Comparison of ENCODE assay signal across 10 mouse cellular contexts in genomic region chr1:154189842-154190530, GRCm38 (mm10). TPM values are rescaled to one million over a fixed set of nuclear protein-coding genes. Genes with fewer than 3 reads are reported as not detected.
A peak's percentile ranks its signal among the peaks of the same experiment; 100 is the strongest.
DNase-seq lines count a peak whose midpoint lies in the region; ATAC-seq and TF ChIP-seq lines count a peak whose summit lies in the region.
"Had no signal": no experiment of that assay in that cellular context is flagged by ENCODE, and none has a peak within 500 bp of the region (broad histone marks: within the 10 kb centered on the region; RNA-seq: fewer than 3 reads in every experiment).

No protein-coding gene starts in this region.

- no peaks in the 10 kb centered on the region for H3K9me3 ChIP-seq in E14TG2a.4 (ENCODE audit: low read length)
- H3K9me3 ChIP-seq in limb, embryonic 10.5 days (replicated peaks) = no peaks in the 10 kb centered on the region
- H3K9me3 ChIP-seq in forebrain, embryonic 11.5 days (ENCODE audit: control insufficient read depth, low read length) = no peaks in the 10 kb centered on the region
- H3K9me3 ChIP-seq: heart, embryonic 13.5 days had no signal

- TF ChIP-seq CTCF in gastrocnemius, adult 2 months (IDR thresholded peaks at IDR 0.05) = peak; percentile 56
- TF ChIP-seq CTCF in E14TG2a.4 (conservative IDR thresholded peaks at IDR 0.05; ENCODE audit: low read length) = peak; percentile 30

- intact Hi-C loops in gastrocnemius, adult 2 months (cut with DNase I) = no loop called here
- intact Hi-C loops in heart, postnatal 14 days (cut with DNase I) = loop anchor here (10.0 kb wide), 1 partner anchor 635 kb away; the partner anchor contains the start of gene Npl

- H3K36me3 ChIP-seq in E14TG2a.4 (ENCODE audit: insufficient read depth, low read length) = no peaks in the 10 kb centered on the region
- no peaks in the 10 kb centered on the region for H3K36me3 ChIP-seq in limb, embryonic 10.5 days
- no peaks in the 10 kb centered on the region for H3K36me3 ChIP-seq in forebrain, embryonic 11.5 days (ENCODE audit: control insufficient read depth, insufficient read depth, low read length)
- H3K36me3 ChIP-seq: heart, embryonic 13.5 days had no signal

- H3K9ac ChIP-seq in forebrain, embryonic 11.5 days (ENCODE audit: low read length) = no peak overlapping the region
- H3K9ac ChIP-seq: heart, embryonic 13.5 days had no signal

- no peak overlapping the region for H3K4me3 ChIP-seq in gastrocnemius, adult 2 months
- no peak overlapping the region for H3K4me3 ChIP-seq in E14TG2a.4 (replicated peaks; ENCODE audit: low read length)
- H3K4me3 ChIP-seq in limb, embryonic 10.5 days = no peak overlapping the region
- no peak overlapping the region for H3K4me3 ChIP-seq in forebrain, embryonic 11.5 days (ENCODE audit: low read depth, low read length)
- H3K4me3 ChIP-seq: heart, embryonic 13.5 days had no signal

- ATAC-seq in forebrain, embryonic 11.5 days (replicated peaks; ENCODE audit: low FRiP score) = no peak

- no peak overlapping the region for H3K4me2 ChIP-seq in forebrain, embryonic 11.5 days (ENCODE audit: low read depth, low read length, severe bottlenecking)
- H3K4me2 ChIP-seq: heart, embryonic 13.5 days had no signal

- H3K27me3 ChIP-seq in E14TG2a.4 (ENCODE audit: insufficient read depth, low read length) = peaks cover 37% of the 10 kb centered on the region
- H3K27me3 ChIP-seq in limb, embryonic 10.5 days (ENCODE audit: low read depth, poor library complexity, severe bottlenecking) = no peaks in the 10 kb centered on the region
- H3K27me3 ChIP-seq in forebrain, embryonic 11.5 days (ENCODE audit: control insufficient read depth, insufficient read depth, low read length) = no peaks in the 10 kb centered on the region

- H3K4me1 ChIP-seq in E14TG2a.4 (replicated peaks; ENCODE audit: low read depth, low read length) = peaks cover 7% of the 10 kb centered on the region
- H3K4me1 ChIP-seq in limb, embryonic 10.5 days = peaks cover 19% of the 10 kb centered on the region
- H3K4me1 ChIP-seq in forebrain, embryonic 11.5 days (replicated peaks; ENCODE audit: control insufficient read depth, insufficient read depth, low read length) = no peaks in the 10 kb centered on the region

- peak; percentile 47 for DNase-seq in gastrocnemius, adult 2 months
- DNase-seq in gastrocnemius, adult 8-10 months (ENCODE audit: low spot score in 2 of 2) = no peak
- DNase-seq in cerebellum, adult 9-11 months = peak; percentile 24
- DNase-seq in heart, postnatal 14 days = peak; percentile 41 to 64
- DNase-seq in limb, embryonic 10.5 days (ENCODE audit: low spot score) = no peak
- no peak for DNase-seq in thymus, postnatal 25 days
- no peak for DNase-seq in forebrain, embryonic 11.5 days (ENCODE audit: low spot score)

- 70% methylated on average over 14 of the region's 18 CpGs for WGBS in limb, embryonic 10.5 days
- 58% methylated on average over 15 of the region's 18 CpGs for WGBS in forebrain, embryonic 11.5 days

- H3K27ac ChIP-seq in gastrocnemius, adult 2 months = no peak overlapping the region
- H3K27ac ChIP-seq in limb, embryonic 10.5 days = peak overlapping the region; percentile 25; the same call in 1 of the 2 replicates
- no peak overlapping the region for H3K27ac ChIP-seq in forebrain, embryonic 11.5 days (ENCODE audit: low read depth, low read length)
- H3K27ac ChIP-seq: heart, embryonic 13.5 days had no signal

RNA-seq across cellular contexts. Expression of gene Zfp648, which starts 11.0 kb away (rescaled TPM):
- not detected for total RNA-seq in gastrocnemius, adult 2 months (2021)
- not detected for total RNA-seq in gastrocnemius, adult 8-10 months (2022)
- not detected for total RNA-seq in heart, postnatal 14 days (2021)
- polyA plus RNA-seq in limb, embryonic 10.5 days (2016; fragmentation: Nextera tagmentation; extraction: Ambion mirVana) = 0.21 TPM in 1 of 2 replicates, not detected in the other
- polyA plus RNA-seq in forebrain, embryonic 11.5 days (2014; fragmentation: Nextera tagmentation; extraction: Ambion mirVana) = not detected in 2 replicates
- total RNA-seq: neutrophil, adult 5-6 weeks had no signal

Comparison
In these comparisons a context has a peak if more than half of its experiments do, and no peak if none do; other contexts are left out.
1. DNase-seq: peak in gastrocnemius, adult 2 months (single experiment), cerebellum, adult 9-11 months (single experiment) and heart, postnatal 14 days (2 of 2); none in gastrocnemius, adult 8-10 months (0 of 2), limb, embryonic 10.5 days (single experiment), thymus, postnatal 25 days (single experiment) and forebrain, embryonic 11.5 days (single experiment).